Mouse (Mus musculus) megakaryocyte, adult 5-6 weeks (primary cell): ENCODE data around the gene Col27a1. TPM values are rescaled to one million over a fixed set of nuclear protein-coding genes. Genes with fewer than 3 reads are reported as not detected.

Experiments
- ATAC-seq: 2 replicates; pipeline ENCODE4 v1.8.0; 2016; ENCODE audit warnings: mild to moderate bottlenecking, inconsistent platforms; ENCODE audit not compliant: poor library complexity, severe bottlenecking
- total RNA-seq, 2 experiments: library from RNA; stranded (forward) in 1 of 2; stranded (reverse) in 1 of 2; fragments of 153-499, 151-499 nt in 1 of 2; fragments of 221-1000, 200-1000 nt in 1 of 2; gene quantifications; 2 replicates each; pipeline versions ENCODE4 v1.2.3 to v1.2.4; 2015 to 2017

The Col27a1 gene
- total RNA-seq (2015): 0.23 and 0.42 TPM in 2 replicates
- 0.24 and 0.44 TPM in 2 replicates for total RNA-seq (2017)

DNA sequence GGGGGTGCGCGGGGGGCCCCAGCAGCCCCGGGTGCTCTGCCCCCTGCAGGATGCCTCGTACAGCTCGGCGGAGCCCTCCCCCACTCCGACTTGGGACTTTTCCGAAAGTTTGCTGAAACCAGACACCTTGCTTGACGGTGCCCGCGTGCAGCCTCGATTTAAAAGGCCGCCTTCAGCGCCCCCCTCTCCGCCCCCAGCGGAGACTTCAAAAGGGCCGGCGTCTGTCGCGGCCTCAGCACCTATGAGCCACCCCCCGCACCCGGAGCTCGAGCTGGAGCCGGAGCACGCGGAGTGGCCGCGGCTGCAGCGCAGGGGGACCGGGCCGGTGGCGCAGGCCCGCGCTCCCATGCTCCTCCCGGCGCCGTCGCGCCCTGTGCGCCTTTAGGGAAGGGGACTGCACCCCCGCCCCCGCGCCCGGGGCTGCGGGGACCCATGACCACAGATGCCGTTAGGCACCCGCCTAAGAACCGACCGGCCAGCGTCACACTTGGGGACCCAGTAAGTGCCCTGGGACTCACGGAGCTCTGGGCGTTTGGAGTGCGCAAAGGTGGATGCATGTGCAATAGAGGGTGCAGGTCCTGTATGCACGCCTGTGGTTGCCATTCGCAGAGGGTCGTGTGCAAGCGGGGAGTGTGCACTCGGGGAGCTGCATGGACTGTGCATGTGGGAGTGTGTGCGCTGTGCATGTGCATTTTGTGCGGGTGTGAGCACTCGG lies at the start of gene Col27a1:
Col27a1 (plus strand) TSS at position 98 of the 715 bp plus-strand sequence.
- ATAC-seq: no peak

DNA sequence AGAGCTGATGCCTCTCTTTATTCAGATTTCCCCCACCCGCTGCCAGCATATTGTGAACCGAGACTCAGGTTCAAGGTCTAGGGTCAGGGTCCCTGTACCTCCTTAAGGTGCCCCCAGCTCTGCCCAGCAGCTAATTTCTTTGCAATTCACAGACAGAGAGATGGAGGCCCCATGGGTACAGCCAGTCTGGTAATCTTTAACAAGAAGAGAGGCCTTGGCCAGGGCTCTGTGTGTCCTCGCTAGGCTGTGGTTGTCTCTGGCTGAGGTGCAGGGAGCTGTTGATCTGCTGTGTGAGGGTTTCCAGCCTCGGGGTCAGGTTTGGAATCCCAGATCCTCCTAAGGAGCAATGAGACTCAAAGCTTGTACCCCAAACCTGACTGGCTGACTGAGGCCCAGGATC lies 48.2 kb upstream of the Col27a1 start:
- ATAC-seq: no peak

DNA sequence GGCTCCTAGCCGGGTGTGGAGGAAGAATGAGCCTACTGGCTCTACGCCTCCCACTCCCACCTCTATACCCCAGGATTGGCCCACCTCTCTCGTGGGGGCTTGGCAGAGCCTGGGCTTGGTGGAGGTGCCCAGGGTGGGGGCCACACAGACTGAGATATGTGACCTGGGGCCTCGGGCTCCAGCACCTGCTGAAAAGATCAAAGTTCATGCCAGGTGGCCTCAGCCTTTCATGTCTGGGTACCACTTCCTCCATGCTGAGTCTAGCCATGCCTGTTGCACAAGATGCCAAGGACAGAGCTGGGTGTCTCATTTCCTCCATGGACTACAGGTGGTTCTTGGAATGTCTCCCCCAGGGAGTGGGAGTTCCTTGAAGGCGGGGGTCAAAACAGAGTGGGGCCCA lies 47.5 kb upstream of the Col27a1 start:
- no peak for ATAC-seq

DNA sequence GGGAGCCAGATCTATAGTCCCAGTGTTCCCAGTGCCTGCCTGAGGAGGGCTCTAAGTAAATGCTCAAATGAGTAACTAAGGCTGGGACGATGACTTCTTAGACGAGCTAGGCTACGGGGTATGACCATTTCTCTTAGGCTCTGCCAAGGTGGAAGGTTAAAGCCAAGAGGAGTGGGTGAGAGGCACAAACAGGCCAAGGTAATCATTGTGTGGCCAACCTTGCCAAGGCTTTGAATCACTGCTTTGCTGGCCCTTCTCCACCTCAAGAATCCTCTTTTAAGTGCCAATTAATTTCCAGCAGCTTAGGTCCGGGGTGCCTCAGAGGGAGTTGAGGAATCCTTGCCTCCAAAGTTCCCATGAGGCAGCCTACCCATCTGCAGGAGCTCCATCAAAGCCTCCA lies 43.7 kb upstream of the Col27a1 start:
- no peak for ATAC-seq

DNA sequence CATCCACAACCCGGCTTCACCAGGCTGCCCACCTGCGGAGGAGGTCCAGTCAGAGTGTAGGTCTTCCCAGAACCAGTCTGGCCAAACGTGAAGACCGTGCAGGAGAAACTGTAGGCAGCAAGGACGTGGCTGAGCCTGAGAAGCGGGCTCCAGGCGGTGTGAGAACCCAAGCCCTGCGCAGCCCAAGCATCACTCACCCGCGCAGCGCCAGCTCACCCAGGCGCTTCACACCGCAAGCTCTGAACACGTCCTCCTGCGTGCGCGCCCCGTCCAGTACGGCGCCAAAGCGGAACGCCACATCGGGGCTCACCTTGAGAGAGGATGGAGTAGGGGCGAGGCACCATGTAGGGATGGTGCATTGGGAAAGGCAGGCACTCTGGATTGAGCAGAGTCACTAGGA lies 42.7 kb upstream of the Col27a1 start:
- ATAC-seq: no peak

DNA sequence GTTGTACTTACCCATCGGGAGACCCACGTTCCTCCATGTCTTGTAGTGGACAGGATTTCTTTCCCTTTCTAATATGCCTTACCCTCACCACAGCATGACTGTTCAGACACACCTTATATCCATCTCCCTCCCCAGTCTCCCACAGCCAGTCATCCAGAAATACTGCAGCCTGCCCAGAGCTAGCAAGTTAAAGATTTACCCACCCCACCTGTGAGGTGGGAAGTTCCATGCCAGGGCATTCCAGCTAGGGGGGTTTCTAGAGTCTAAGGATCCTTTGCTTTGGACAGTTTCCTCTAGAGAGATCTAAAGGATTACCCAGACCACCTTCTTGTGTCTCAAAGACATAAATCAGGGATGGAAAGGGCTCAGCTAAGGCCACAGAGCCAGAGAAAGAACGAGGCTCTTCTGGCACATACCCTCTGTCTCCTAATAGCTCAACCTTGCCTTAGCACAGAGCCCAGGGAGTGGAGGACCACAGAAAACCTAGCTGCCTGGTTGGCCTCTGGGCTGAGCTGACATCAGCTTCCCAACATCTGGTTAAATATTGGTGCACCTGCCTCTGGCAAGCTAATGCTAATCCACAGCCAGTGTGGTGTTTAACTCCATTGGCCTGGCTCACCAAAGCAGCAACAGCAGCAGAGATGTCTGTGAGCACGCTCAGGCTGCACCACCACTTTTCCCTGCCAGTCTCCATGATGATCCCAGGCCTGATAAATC lies 41.7 kb upstream of the Col27a1 start, which contains the start of gene Kif12:
Kif12 (minus strand) TSS at position 163 of the 717 bp plus-strand sequence.
- no peak for ATAC-seq

DNA sequence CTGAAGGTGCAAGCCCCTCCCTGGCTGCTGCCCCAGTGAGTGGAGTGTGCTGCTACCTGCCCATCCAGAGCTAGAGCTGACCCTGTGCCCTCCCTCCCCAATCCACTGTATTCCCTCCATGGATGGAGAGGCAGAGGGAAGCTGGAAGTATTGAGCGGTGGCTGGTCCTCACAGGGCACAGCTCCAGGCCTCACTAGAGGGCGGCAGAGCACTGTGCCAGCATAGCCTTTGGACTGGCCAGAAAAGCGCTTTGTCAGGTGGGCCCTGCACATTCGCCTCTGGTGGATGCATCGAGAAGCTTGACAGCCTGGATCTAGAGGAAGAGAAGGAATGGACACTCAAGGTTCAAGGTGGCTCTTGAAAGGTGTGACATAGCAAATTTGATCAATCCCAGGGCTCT lies 32.2 kb upstream of the Col27a1 start:
- ATAC-seq: peak; percentile 45

DNA sequence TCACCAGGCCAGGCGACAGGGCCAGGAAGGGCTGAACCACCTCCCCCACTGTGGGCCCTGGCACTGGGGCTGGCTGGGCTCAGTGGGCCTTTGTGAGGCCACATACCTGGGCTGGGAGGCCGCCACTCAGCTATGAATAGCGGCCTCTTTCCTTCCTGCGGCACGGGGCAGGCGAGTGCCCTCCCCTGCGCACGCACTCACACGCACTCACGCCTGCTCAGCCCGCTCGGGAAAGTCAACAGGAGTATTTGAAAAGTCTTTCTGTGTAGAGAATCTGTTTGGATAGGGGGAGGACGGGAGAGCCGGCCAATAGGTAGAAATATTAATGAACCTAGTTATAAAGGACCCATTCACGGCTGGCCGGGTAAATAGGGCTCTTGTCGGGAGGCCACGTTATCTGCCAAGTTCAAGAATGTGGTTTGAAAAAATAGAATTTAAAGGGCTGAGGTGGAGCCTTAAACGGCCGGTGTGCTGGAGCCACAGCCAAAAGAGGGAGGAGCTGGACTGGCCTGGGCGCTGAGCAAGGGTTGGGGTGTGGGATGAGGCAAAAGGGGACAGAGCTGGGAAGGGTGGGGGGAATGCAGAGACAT lies 27.4 kb upstream of the Col27a1 start:
- no peak for ATAC-seq

DNA sequence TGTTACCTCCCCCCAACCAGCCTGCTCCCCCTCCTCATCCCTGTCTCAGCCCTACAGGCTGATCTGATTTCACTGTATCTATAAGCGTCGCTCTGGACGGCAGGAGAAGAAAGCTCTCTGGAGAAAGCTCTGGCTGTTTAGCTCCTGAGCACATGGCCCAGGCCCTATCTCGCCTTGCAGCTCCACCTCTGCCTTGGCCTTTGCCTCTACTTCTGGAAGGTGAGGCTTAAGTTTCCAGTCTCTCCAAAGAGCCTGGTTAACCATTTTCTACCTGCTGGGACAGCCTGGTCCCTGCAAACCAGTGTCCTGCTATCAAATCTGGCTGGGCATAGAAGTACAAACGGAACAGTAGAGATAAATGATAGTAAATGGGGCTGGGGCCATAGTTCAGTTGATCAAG lies 22.2 kb upstream of the Col27a1 start:
- no peak for ATAC-seq

DNA sequence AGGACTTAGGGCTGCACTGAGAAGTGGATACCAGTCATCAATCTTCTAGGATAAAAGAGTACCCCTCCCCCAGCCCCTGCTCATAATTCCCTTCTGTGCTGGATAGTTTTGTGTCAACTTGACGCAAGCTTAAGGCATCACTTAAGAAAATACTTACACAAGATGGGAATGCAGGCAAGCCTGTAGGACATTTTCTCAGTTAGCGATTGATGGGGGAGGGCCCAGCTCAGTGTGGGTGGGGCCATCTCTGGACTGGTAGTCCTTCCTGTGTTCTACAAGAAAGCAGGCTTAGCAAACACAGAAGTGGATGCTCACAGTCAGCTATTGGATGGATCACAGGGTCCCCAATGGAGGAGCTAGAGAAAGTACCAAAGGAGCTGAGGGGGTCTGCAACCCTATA lies 19.4 kb upstream of the Col27a1 start:
- ATAC-seq: no peak

DNA sequence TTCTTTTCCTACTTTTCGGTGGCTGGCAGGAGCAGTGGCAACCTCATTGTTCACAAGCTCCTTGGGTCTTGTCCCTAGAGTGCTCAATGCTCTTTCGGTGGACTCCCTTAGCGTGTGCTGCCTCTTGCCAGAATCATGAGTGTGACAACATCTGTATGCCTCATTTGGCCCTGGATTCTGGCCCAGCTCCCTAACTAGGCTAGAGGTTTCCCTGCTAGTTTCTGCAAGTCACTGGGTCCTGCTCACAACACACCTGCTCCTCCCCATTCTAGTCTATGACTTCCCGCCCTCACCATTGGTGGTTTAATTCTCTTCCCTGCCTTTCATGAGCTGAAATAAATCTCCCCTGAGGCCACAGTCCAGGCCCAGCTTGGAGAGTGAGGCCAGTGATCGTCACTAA lies 14.4 kb upstream of the Col27a1 start:
- no peak for ATAC-seq

DNA sequence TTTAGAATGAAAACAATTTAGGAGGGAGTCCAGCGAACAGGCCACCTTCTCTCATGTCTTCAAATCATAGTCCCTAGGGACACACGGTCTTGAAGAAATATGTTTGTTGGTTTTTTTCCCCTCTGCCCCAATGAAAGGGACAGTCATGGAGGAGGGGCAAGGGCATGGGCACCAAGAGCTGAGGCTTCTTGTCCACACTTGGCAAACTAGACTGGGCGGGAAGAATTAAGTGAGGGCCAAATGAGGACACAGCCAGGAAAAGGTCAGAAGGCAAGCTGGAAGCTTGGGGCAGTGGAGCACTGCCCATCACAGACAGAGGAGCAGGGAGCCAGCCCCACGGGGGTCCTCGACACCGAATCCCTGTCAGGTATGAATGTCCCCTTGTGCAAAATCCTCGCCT lies 9.9 kb upstream of the Col27a1 start:
- no peak for ATAC-seq

DNA sequence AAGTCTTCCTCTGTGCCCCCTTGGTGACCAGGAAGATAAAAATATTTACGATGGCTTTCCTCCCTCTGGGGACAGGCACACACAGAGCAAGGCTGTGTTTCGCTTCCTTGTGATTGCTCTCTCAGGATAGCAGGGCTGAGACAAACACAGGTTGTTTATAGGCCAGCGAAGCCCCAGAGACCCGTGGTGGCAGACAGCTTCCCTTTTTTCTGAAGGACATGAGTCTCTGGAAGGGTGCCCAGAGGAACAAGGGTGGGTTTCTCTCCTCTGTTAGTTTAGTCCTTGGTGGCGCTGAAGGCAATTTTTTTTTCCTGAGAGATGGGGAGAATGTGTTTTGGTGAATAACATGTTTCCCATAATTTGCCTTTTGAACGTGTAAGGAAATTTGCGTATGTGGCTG lies 8.2 kb upstream of the Col27a1 start:
- peak; percentile 83 for ATAC-seq

DNA sequence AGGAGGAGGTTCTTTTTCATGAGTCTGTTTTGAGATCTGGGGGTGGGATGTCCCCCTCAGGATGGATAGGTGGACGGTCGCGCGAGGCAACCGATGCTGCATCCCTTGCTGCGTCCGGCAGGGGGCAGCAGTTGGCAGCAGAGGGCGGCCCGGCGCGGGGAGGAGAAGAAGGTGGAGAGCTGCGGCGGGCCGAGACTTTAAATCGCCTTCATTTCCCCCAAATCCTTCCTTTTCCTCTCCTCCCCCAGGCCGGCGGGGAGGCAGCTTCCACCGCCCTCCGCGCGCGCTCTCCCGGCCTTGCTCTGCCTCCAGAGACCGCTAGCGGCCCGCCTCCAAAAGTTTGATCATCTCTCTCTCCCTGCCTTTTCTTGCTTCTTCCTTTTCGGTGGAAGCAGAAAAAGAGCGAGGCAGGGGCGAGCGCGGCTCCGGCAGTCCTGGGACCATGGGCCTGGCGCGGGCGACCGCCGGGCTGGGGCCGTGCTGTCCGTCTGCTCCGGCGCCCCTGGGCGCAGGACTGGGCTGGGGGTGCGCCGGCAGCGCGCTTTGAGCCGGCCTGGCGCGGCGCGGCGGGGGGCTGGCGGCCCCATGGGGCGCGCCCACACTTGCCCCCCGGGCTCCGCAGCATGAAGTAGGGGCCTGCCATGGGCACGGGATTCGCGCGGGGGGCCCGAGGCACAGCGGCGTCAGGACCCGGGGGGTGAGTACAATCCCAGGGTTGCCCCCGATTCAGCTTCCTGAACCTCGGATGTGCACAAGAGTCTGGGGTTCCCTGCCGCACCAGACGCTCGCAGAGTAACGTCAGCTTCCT lies 1.6 kb downstream of the Col27a1 start:
- ATAC-seq: peak; percentile 86

DNA sequence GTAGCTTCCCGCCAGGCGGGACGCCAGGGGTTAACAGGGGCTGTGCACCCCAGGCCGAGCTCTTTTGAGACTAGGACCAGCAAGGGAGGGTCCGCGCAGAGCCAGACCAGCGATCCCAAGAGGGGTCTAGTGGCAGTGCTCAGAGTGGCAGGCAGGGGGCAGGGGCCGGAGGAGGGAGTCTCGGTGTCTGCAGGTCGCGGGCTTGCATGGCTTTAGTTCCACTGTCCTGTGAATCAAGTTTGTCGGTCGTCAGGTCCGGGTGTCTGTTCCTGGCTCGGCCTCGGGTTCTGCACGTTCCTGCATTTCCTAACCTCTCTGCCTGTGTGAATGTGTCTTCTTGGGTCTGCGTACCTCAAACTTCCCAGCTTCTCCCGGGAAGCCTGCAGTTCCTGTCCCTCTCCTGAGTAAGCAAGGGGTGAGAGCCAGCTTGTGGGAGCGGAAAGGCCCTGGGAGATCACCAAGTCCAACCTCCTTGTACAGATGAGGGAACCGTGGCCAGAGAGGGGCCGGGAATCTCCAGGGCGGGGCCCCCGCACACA lies 2.3 kb downstream of the Col27a1 start:
- no peak; the same call in 1 of the 2 replicates for ATAC-seq

DNA sequence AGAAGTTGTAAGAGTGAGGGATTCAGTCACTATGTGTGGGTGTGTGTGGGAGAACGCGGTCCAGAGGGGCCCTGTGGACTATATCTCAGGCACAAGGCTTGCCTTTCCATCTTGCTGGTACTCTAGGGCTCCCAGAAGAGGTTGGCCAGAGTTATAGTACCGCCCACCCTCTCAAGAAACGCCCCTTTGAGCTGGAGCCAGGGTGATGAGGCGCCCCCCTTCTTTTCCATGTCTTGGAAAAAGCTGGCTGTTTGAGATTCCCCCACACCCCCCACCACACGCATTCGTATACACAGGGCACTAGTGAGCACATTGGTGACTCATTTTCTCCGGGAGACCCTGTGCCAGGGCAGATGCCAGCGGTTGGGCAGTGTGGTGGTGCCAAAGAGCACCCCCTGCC lies 2.8 kb downstream of the Col27a1 start:
- ATAC-seq: no peak

DNA sequence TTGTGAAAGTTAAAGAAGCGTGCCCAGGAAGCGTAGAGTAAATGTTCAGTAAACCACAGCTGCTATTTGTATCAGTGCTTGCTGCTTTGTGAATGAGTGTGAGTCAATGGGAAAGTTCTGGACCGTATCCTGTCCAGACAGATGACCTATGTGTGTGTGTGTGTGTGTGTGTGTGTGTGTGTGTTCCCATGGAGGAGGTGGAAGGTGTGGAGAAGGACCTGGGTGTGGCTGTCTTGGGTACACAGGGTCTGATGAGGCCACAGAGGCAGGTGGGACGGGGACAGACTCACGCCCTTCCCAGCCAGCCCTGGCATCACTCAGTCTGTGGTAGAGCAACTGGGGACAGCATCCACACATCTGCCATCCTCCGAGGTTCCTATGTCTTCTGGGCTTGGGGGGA lies 3.7 kb downstream of the Col27a1 start:
- ATAC-seq: no peak

DNA sequence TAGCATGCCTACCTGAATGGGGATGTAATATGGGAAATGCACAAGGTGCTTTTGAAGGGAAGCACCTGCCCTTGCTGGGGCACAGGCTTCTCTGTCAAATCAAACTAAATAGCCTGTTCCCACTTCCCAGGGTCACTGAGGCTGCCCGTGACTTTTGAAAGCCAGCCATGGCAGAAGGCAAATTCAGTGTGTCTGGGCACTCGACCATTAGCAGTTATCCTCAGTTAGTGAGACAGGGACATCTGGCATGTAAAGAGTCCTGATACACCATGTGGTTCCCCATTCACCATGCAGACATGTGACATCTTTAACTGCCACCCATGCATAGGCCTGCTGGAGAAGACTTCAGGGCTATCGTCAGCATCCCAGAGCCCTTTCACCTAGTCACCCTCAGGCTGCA lies 5.3 kb downstream of the Col27a1 start:
- ATAC-seq: no peak

DNA sequence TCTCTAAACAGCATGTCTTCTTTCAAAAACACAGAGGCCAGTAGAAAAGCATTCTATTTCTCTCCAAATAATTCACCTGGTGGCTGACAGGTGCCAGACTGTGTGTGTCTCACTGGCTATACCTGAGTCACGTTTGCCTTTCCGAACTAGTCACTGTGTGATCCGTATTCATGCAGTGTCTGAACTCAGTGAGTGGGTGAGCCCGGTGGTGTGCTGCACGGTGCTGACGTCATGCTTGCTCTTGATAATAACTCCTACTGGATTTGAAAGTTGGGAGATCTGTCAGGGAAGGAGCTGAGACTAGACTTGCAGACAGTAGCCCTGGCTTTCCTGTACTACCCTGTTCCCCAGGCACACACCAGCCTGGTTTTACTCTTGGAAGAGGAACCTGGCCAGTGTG lies 5.8 kb downstream of the Col27a1 start:
- ATAC-seq: no peak

DNA sequence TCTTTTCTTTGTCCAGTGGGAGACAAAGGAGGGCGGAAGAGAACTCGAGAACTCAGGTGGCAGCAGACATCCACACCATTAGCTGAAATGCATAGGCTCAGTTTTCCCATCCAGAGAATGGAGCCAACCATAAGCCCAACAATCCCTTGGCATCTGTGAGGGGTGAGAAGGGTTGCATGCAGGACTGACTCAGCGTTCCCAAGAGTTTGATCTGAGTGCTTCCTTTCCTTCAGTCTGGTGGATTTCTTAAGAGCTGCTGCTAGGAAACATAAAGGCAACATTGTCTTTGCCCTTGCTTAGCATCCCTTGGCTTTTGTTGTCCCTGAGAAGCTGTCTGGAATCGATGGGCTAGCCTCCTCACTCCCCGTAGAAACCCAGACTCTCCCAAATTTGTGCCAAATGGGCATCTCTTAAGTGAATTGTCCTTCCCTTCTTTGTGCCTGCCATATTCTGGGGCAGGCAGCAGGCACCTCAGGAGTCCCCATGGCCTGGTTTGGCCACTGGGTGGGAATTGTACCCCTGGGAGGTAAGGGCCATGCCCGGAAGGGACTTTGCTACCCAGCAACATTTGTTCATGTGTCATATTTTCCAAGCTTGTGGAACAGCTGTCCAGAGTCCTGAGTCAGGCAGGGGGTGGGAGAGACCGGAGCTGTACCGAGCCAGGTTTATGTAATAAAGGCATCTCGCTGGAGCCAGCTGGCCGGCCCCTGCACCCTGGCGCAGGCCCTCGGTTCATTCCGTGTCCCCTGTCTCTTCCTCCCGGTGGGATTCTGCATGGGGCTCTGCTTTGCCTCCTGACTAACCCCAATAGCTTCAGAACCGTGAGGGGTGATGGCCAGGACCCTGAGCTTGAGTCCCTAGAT lies 7.5 kb downstream of the Col27a1 start:
- no peak for ATAC-seq
